Mouse (Mus musculus) MEL (cell line): ENCODE results near the gene Trim14. TPM values are rescaled to one million over a fixed set of nuclear protein-coding genes. Genes with fewer than 3 reads are reported as not detected.

Experiments
- DNase-seq: peaks from one replicate; pipeline ENCODE4 v3.0.0; 2011; ENCODE audit warnings: low read depth, low spot score
- H3K27ac ChIP-seq: 2 replicates; pipeline ENCODE4 v1.5.1; 2012; ENCODE audit warnings: low read depth, mild to moderate bottlenecking, control low read depth, low read length, moderate library complexity; ENCODE audit not compliant: control insufficient read depth
- H3K27me3 ChIP-seq, 2 experiments: fragments of 150-350 bp in 1 of 2; sonication (generic) in 1 of 2; 2 replicates each; pipeline ENCODE4 v1.6.1; 2012; ENCODE audit warnings: low read length in 2 of 2, mild to moderate bottlenecking in 2 of 2, improper control_type of control experiment in 1 of 2, moderate library complexity in 1 of 2; ENCODE audit not compliant: insufficient read depth in 2 of 2, control insufficient read depth in 1 of 2
- H3K36me3 ChIP-seq, 2 experiments: 2 replicates each; pipeline ENCODE4 v1.6.1; 2012 to 2014; ENCODE audit warnings: low read length in 2 of 2, improper control_type of control experiment in 1 of 2, inconsistent platforms in 1 of 2, mild to moderate bottlenecking in 1 of 2; ENCODE audit not compliant: insufficient read depth in 2 of 2, control insufficient read depth in 1 of 2
- H3K4me1 ChIP-seq, 2 experiments: fragments of 150-350 bp in 1 of 2; sonication (generic) in 1 of 2; 2 replicates each; pipeline ENCODE4 v1.6.1; 2012; ENCODE audit warnings: low read length in 2 of 2, improper control_type of control experiment in 1 of 2, mild to moderate bottlenecking in 1 of 2; ENCODE audit not compliant: insufficient read depth in 2 of 2, control insufficient read depth in 1 of 2
- H3K4me3 ChIP-seq, 2 experiments: fragments of 150-350 bp in 1 of 2; sonication (generic) in 1 of 2; 2 replicates each; pipeline ENCODE4 v1.5.1; 2012; ENCODE audit warnings: low read depth in 2 of 2, low read length in 2 of 2, mild to moderate bottlenecking in 2 of 2, moderate library complexity in 2 of 2, control low read depth in 1 of 2, improper control_type of control experiment in 1 of 2; ENCODE audit not compliant: control insufficient read depth in 1 of 2, insufficient read depth in 1 of 2
- H3K79me2 ChIP-seq: 2 replicates; pipeline ENCODE4 v1.6.1; 2012; ENCODE audit warnings: mild to moderate bottlenecking, low read length, moderate library complexity; ENCODE audit not compliant: control insufficient read depth, poor library complexity, insufficient read depth
- H3K9ac ChIP-seq: 2 replicates; pipeline ENCODE4 v1.6.1; 2012; ENCODE audit warnings: low read depth, mild to moderate bottlenecking, control low read depth, low read length, moderate library complexity; ENCODE audit not compliant: control insufficient read depth, poor library complexity, severe bottlenecking
- H3K9me3 ChIP-seq: fragments of 150-350 bp; sonication (generic); replicated peaks from 2 replicates; pipeline ENCODE4 v1.6.1; 2012; ENCODE audit warnings: mild to moderate bottlenecking, low read length, improper control_type of control experiment, moderate library complexity; ENCODE audit not compliant: insufficient read depth
- BHLHE40 ChIP-seq: IDR thresholded peaks from 2 replicates; pipeline ENCODE4 v1.6.1; 2012; ENCODE audit warnings: low read depth, mild to moderate bottlenecking, inconsistent platforms, low read length, improper control_type of control experiment, borderline replicate concordance
- CHD1 ChIP-seq: IDR thresholded peaks from 2 replicates; pipeline ENCODE4 v1.6.1; 2012; ENCODE audit warnings: low read depth, mild to moderate bottlenecking, inconsistent platforms, low read length, improper control_type of control experiment
- ELF1 ChIP-seq: IDR thresholded peaks from 2 replicates; pipeline ENCODE4 v1.6.1; 2014; ENCODE audit warnings: low read depth, mild to moderate bottlenecking, inconsistent platforms, low read length, improper control_type of control experiment, moderate library complexity
- EP300 ChIP-seq, 2 experiments: IDR thresholded peaks; 2 replicates each; pipeline ENCODE4 v1.6.1; 2011; ENCODE audit warnings: improper control_type of control experiment in 2 of 2, low read length in 2 of 2, low read depth in 1 of 2, mild to moderate bottlenecking in 1 of 2
- GABPA ChIP-seq: IDR thresholded peaks from 2 replicates; pipeline ENCODE4 v1.6.1; 2012; ENCODE audit warnings: low read depth, mild to moderate bottlenecking, inconsistent platforms, low read length, improper control_type of control experiment, moderate library complexity
- GATA1 ChIP-seq: IDR thresholded peaks from 2 replicates; pipeline ENCODE4 v1.6.1; 2011; ENCODE audit warnings: low read depth, low read length, improper control_type of control experiment
- HCFC1 ChIP-seq: IDR thresholded peaks from 2 replicates; pipeline ENCODE4 v1.6.1; 2012; ENCODE audit warnings: low read depth, mild to moderate bottlenecking, inconsistent platforms, low read length, improper control_type of control experiment, moderate library complexity
- JUND ChIP-seq: IDR thresholded peaks from 2 replicates; pipeline ENCODE4 v1.6.1; 2011; ENCODE audit warnings: low read depth, mild to moderate bottlenecking, improper control_type of control experiment, low read length
- KAT2A ChIP-seq: conservative IDR thresholded peaks from 2 replicates; pipeline ENCODE4 v1.6.1; 2012; ENCODE audit warnings: low read depth, low read length, improper control_type of control experiment, inconsistent platforms
- MAFK ChIP-seq: IDR thresholded peaks from 2 replicates; pipeline ENCODE4 v1.6.1; 2011; ENCODE audit warnings: low read depth, mild to moderate bottlenecking, low read length, improper control_type of control experiment, borderline replicate concordance
- MAX ChIP-seq: IDR thresholded peaks from 2 replicates; pipeline ENCODE4 v1.6.1; 2011; ENCODE audit warnings: low read length, improper control_type of control experiment
- MAZ ChIP-seq: IDR thresholded peaks from 2 replicates; pipeline ENCODE4 v1.6.1; 2012; ENCODE audit warnings: low read depth, mild to moderate bottlenecking, inconsistent platforms, low read length, improper control_type of control experiment
- MXI1 ChIP-seq: IDR thresholded peaks from 2 replicates; pipeline ENCODE4 v1.6.1; 2011; ENCODE audit warnings: mild to moderate bottlenecking, low read depth, low read length, improper control_type of control experiment
- MYB ChIP-seq: IDR thresholded peaks from 2 replicates; pipeline ENCODE4 v1.6.1; 2011; ENCODE audit warnings: mild to moderate bottlenecking, low read depth, low read length, improper control_type of control experiment
- MYC ChIP-seq: IDR thresholded peaks from 2 replicates; pipeline ENCODE4 v1.6.1; 2011; ENCODE audit warnings: low read depth, mild to moderate bottlenecking, low read length, improper control_type of control experiment, moderate library complexity
- POLR2A ChIP-seq, 2 experiments: IDR thresholded peaks; 2 replicates each; pipeline ENCODE4 v1.6.1; 2011 to 2012; ENCODE audit warnings: low read length in 2 of 2, mild to moderate bottlenecking in 2 of 2, control low read depth in 1 of 2, improper control_type of control experiment in 1 of 2, low read depth in 1 of 2, moderate library complexity in 1 of 2; ENCODE audit not compliant: control insufficient read depth in 1 of 2, insufficient read depth in 1 of 2, poor library complexity in 1 of 2
- POLR2AphosphoS2 ChIP-seq: IDR thresholded peaks from 2 replicates; pipeline ENCODE4 v1.6.1; 2011; ENCODE audit warnings: low read length, improper control_type of control experiment
- RCOR1 ChIP-seq: IDR thresholded peaks from 2 replicates; pipeline ENCODE4 v1.6.1; 2012; ENCODE audit warnings: low read depth, mild to moderate bottlenecking, inconsistent platforms, low read length, improper control_type of control experiment
- SIN3A ChIP-seq: IDR thresholded peaks from 2 replicates; pipeline ENCODE4 v1.6.1; 2012; ENCODE audit warnings: low read length, improper control_type of control experiment, inconsistent platforms
- TAL1 ChIP-seq: IDR thresholded peaks from 2 replicates; pipeline ENCODE4 v1.6.1; 2012; ENCODE audit warnings: mild to moderate bottlenecking, inconsistent platforms, low read length, moderate library complexity, mixed read lengths
- TCF12 ChIP-seq: IDR thresholded peaks from 2 replicates; pipeline ENCODE4 v1.6.1; 2014; ENCODE audit warnings: low read depth, mild to moderate bottlenecking, inconsistent platforms, low read length, improper control_type of control experiment, moderate library complexity
- USF1 ChIP-seq: IDR thresholded peaks from 2 replicates; pipeline ENCODE4 v1.6.1; 2014; ENCODE audit warnings: low read depth, mild to moderate bottlenecking, inconsistent platforms, low read length, improper control_type of control experiment, moderate library complexity
- USF2 ChIP-seq, 2 experiments: IDR thresholded peaks; 2 replicates each; pipeline ENCODE4 v1.6.1; 2011 to 2012; ENCODE audit warnings: improper control_type of control experiment in 2 of 2, low read length in 2 of 2, borderline replicate concordance in 1 of 2, inconsistent platforms in 1 of 2, low read depth in 1 of 2, mild to moderate bottlenecking in 1 of 2; ENCODE audit not compliant: insufficient read depth in 1 of 2
- ZKSCAN1 ChIP-seq: IDR thresholded peaks from 2 replicates; pipeline ENCODE4 v1.6.1; 2012; ENCODE audit warnings: low read depth, mild to moderate bottlenecking, inconsistent platforms, low read length, improper control_type of control experiment, moderate library complexity
- ZMIZ1 ChIP-seq: IDR thresholded peaks from 2 replicates; pipeline ENCODE4 v1.6.1; 2012; ENCODE audit warnings: low read depth, mild to moderate bottlenecking, inconsistent platforms, low read length, improper control_type of control experiment, moderate library complexity
- polyA plus RNA-seq, 2 experiments: library from polyadenylated mRNA; stranded (reverse) in 1 of 2; unstranded in 1 of 2; fragments of >175 nt in 1 of 2; fragments of >200 nt in 1 of 2; gene quantifications; 2 replicates each; pipeline versions ENCODE4 v1.2.1 to v1.2.4; 2012; ENCODE audit warnings: low replicate concordance in 2 of 2, low read depth in 1 of 2; ENCODE audit not compliant: insufficient read length in 2 of 2, insufficient read depth in 1 of 2, missing spikeins in 1 of 2
- total RNA-seq: library from RNA; depleted of rRNA; stranded (reverse); fragments of 300-350 nt; gene quantifications from 2 replicates; pipeline ENCODE4 v1.2.3, GENCODE M21; 2012

The Trim14 gene
- total and polyA plus RNA-seq, 3 experiments: 1.1 to 5.1 TPM; not detected in 1

GRCm38 (mm10) chr4:46450020-46450518 is 85.9 kb downstream of the Trim14 start:
- Histone ChIP-seq H3K27ac (peak overlapping the region; percentile 94), H3K4me1 (peaks cover 23 to 33% of the 10 kb centered on the region in 2 experiments), H3K27me3 (no peaks in the 10 kb centered on the region)
- TF ChIP-seq ZKSCAN1 (no peak), MAX (peak; percentile 51; the same call in 1 of the 2 replicates), SIN3A (peak; percentile 45; the same call in 1 of the 2 replicates), MYB (no peak), ELF1 (no peak), MYC (peak; percentile 65; the same call in 1 of the 2 replicates), GATA1 (no peak), TCF12 (no peak), TAL1 (no peak), GABPA (no peak), BHLHE40 (no peak), ZMIZ1 (0 out of 2 replicates have a peak, but pooled peaks have one; percentile 36), POLR2AphosphoS2 (no peak; the same call in 1 of the 2 replicates), HCFC1 (no peak), CHD1 (peak; percentile 95), MAZ (0 out of 2 replicates have a peak, but pooled peaks have one; percentile 30), JUND (0 out of 2 replicates have a peak, but pooled peaks have one; percentile 30), USF1 (no peak; the same call in 1 of the 2 replicates), EP300 (IDR thresholded peaks at IDR 0.05; ENCODE audit: low read depth in 1 of 2, low read length in 2 of 2) (no peak), MAFK (no peak), RCOR1 (peak; percentile 13; the same call in 1 of the 2 replicates), KAT2A (no peak), MXI1 (peak; percentile 59; the same call in 1 of the 2 replicates), USF2 (IDR thresholded peaks at IDR 0.05; ENCODE audit: borderline replicate concordance in 1 of 2, insufficient read depth in 1 of 2, low read depth in 1 of 2, low read length in 2 of 2) (no peak), POLR2A (IDR thresholded peaks at IDR 0.05; ENCODE audit: control insufficient read depth in 1 of 2, insufficient read depth in 1 of 2, low read depth in 1 of 2, low read length in 2 of 2, poor library complexity in 1 of 2) (no peak)
- TF ChIP-seq, all 39 proteins: peak for 9
- Histone ChIP-seq H3K9ac (peak overlapping the region; percentile 98), H3K79me2 (peaks cover 45% of the 10 kb centered on the region), H3K36me3 (peaks cover 0 to 32% of the 10 kb centered on the region in 2 experiments), H3K4me3 (peak overlapping the region; percentile 47 to 85), H3K9me3 (no peaks in the 10 kb centered on the region)
- peak; percentile 61 for DNase-seq
